Mouse (Mus musculus) bone marrow macrophage, adult 2 months (primary cell): Measurements from ENCODE around the gene Zfp174.

Experiments used
- CTCF ChIP-seq: IDR thresholded peaks from 2 replicates; pipeline ENCODE4 v1.5.1; 2012; ENCODE audit warnings: low read depth, mild to moderate bottlenecking, low read length, moderate library complexity
- POLR2A ChIP-seq: IDR thresholded peaks from 2 replicates; pipeline ENCODE4 v1.6.1; 2012; ENCODE audit warnings: mild to moderate bottlenecking, low read depth, low read length, borderline replicate concordance

GRCm38 (mm10) chr16:3876346-3876745 is 29.3 kb downstream of the Zfp174 start:
- TF ChIP-seq CTCF = no peak
- TF ChIP-seq POLR2A = no peak
